Mouse (Mus musculus): ENCODE results near the gene Mtx1.

DNA sequence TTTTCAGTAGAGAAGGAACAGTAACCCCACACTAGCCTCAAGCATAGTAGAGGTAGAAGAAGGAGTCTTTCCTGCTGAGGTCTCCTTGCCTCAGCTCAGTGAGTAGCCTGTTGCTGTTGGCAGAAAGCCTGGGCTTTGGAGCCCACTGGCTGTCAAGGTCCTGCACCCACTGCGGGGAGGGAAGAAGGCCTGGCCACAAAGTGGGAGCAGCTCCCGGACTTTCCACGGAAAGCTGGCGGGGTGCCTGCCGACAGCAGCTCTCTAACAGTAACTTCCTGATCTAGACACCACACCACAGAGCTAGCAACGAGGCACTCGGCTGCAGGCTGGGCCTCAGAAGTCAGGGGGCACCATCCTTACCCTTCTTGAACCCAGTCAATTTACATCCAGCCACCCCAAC lies 16.2 kb downstream of the Mtx1 start:
- TF ChIP-seq POLR2A (IDR thresholded peaks at IDR 0.05; ENCODE audit: low read depth, low read length) (0 out of 2 replicates have a peak, but pooled peaks have one; percentile 4), CTCF (IDR thresholded peaks at IDR 0.05; ENCODE audit: borderline replicate concordance, insufficient read depth, low read length) (no peak)
